Mouse (Mus musculus): ENCODE results near the gene Edem3.
"Not testable (repeated sequence)": the region's sequence is repeated elsewhere in the genome, so short reads cannot be mapped to it uniquely, and the experiment has no call there.

The Edem3 gene

DNA sequence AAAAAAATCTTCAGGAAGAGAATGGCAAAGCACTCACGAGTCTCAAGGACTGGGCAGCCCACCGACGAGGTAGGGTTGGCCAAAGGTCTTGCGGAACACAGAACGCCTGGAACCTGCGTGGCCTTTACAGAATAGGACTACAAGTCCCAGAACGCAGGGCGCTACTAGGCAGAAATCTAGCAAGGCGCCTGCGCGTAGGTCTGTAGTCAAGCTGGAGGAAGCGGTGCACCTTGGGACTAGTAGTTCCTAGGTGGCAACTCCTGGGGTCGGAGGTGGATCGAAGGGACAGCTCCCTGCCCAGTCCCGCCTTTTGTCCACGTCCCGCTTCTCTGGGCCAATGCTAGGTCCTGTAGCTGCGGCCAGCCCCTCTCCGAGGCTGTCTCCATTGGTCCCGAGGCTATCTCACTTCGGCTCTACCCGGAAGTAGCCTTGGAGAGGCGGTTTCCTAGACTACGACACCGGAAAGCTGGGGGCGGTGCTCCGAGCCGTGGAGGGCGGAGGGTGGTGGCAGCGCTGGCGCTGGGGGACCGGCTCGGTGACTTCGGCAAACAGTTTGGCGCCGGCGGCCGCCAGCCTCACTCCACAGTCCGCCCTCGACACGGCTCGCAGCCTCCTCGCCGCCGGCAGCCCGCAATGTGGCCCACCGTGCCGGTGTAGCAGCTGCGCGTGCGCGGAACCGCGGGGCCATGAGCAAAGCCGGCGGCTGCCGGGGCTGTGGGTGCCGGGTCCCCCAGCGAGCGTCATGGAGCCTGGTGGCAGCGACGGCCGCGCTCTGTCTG lies at the start of gene Edem3:
Edem3 (plus strand) TSS at position 491 of the 779 bp plus-strand sequence.
- peak; percentile 98 for DNase-seq (ENCODE audit: low read depth)

DNA sequence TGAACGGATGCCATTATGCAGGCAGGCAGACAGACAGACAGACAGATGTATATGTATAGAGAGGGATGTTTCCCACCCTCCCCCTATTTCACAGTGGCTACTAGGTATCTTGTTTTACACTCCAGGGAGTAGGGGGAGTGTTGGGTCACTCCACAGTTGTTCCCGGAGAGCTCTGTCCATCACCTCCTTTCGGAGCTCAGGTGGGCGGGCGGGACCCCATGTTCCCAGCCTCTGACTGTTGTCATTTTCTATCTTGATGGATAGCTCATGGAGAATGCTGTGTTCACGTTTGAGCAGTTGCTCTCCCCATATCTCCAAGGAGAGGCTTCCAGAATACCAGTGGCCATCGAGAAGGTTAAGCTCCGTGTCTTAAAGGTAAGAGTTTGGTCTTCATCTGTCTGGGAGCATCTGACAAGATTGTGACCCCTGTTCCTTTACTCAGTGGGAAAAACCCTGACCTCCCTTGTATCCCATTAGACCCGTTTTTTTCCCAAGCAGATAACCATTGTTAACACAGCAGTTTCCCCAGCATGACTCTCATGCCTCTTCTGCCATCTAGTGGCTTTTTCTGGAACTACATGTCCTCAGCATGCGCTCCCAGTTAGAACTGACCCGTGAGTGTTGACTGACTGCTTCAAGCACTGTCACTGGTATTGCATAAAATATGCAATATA lies 49.3 kb upstream of the Edem3 start:
- DNase-seq (ENCODE audit: low read depth) = peak; percentile 87

DNA sequence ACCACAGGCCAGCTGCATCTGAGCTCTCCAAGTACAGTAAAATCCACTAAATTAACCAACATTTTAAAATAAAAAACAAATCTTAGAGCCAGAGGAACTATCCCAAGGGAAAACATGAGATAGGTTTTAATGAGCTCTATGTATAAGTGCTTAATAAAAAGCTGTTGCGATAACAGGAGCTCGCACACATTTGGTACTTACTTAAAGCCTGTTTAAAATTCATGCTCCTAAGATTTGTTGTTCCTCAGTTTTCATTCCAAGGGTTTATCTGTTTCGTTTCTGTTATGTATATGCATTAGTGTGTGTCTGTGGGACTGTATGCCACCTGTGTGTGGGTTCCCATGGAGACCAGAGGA lies 48.8 kb upstream of the Edem3 start:
- DNase-seq (ENCODE audit: low read depth) = no peak

DNA sequence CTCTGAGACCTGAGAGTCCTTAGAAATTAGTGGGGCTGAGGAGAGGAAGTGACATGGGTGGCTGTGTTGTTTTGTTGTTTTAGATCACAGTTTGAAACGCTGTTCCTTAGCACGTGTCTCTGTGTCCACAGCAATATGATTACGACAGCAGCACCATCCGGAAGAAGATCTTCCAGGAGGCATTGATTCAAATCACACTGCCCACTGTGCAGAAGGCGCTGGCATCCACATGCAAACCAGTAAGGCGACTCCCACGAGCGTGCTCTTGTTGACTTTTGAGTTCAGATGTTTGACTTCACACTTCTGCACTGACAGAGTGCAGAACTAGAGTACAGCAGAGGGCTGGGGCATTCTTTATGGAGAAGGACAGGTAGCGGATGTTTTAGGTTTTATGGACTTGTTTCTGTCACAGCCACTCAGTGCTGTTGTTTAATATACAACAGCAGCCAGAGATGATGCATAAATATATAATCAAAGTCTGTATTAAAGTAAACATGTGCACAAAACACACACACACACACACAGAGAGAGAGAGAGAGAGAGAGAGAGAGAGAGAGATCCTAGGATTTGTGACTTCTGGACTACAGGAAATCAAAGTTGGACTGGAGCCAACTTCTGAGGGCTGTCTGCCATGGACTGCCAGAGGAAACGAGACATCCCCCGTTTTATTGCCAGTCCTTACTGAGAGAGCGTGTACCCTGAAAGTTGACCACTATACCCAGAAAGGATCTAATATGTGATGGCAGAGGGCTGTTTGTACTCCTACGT lies 46.0 kb upstream of the Edem3 start:
- DNase-seq (ENCODE audit: low read depth) = no peak

DNA sequence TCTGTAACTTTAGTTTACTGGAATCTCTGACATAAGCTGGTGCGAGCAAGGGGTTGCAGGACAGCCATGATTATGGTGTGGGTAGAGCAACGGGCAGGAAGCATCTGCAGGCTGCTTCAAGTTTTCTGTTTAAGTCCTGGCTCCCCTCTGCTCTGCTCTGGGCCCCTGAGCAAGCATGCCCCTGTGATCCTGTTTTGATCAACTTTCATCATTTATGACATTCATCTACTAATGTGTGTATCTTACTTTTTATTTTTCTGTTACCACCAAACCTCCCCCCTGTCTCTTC lies 45.5 kb upstream of the Edem3 start:
- no peak for DNase-seq (ENCODE audit: low read depth)

DNA sequence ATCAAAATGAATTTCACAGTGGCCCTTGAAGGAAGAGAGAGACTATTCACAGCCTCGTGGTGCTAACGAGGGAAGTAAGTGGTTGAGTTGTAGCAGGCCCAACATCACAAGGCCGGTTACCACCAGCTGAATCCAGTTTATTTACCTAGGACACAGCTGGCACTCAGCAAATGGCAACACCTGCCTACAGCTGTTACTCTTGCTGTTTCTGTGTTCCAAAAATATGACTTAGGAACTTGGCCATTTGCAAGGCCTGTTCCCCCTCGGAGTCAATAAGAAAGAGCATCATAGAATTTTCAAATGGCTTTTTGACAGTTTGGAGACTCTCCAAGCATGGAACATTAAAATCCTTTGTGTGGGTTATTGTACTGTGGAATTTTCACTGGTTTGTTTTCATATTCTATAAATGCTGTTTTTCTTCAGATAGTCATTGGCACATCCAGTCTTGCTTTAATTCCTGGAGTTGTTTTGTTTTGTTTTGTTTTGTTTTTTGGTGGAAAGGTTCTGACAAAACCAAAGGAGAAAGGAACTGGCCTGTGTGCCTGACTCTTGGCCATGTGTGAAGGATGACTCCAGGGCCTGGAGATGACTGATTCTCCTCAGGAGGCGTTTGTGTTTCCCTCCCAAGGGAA lies 44.6 kb upstream of the Edem3 start:
- no peak for DNase-seq (ENCODE audit: low read depth)

DNA sequence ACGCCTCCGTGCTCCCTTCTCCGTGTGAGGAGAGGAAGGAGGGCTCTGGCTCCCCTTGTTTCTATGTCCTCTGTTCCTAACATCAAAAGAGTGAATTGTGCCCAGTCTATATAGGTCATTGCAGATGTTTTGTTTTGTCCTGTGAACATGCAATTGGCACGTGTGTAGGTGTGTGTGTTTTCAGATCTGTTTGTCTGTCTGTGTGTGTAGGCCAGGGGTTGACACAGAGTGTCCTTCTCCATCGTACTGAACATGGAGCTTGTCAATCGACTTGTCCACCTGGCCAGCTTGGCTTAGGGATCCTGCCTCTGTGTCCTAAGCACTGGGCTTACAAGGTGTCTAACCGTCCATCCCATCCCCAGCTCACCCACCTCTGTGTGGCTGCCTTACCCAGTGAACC lies 44.1 kb upstream of the Edem3 start:
- no peak for DNase-seq (ENCODE audit: low read depth)

DNA sequence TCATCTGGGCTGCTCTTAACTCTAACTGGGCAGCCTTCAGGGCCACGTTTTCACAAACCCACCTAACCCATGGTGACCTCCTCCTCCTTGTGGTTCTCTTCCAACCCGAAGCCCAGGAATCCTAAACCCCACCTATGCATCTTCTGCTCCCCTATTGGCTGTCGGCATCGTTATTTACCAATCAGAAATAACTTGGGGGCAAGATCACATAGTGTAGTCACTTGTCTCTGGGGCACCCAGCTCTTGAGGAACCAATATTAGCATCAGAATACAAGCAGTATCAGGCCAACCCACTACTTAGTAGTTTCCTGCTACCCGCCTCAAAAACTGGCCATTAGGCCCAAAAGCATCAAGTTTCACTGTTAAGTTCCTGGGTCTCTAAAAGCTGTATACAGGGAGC lies 42.5 kb upstream of the Edem3 start:
- no peak for DNase-seq (ENCODE audit: low read depth)

DNA sequence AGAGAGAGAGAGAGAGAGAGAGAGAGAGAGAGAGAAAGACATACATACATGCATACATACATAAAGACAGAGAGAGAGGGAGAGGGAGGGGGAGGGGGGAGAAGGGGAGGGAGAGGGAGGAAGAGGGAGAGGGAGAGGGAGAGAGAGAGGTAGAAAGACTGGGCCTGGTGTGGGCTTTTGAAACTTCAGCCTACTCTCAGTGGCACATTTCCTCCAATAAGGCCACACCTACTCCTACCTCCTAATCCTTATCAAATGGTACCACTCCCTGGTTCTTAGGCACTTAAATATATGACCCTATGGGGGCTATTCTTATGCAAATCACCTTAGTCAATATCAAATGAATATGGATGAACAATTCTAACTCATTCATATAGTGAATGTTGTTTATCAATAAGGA lies 41.5 kb upstream of the Edem3 start:
- no peak for DNase-seq (ENCODE audit: low read depth)

DNA sequence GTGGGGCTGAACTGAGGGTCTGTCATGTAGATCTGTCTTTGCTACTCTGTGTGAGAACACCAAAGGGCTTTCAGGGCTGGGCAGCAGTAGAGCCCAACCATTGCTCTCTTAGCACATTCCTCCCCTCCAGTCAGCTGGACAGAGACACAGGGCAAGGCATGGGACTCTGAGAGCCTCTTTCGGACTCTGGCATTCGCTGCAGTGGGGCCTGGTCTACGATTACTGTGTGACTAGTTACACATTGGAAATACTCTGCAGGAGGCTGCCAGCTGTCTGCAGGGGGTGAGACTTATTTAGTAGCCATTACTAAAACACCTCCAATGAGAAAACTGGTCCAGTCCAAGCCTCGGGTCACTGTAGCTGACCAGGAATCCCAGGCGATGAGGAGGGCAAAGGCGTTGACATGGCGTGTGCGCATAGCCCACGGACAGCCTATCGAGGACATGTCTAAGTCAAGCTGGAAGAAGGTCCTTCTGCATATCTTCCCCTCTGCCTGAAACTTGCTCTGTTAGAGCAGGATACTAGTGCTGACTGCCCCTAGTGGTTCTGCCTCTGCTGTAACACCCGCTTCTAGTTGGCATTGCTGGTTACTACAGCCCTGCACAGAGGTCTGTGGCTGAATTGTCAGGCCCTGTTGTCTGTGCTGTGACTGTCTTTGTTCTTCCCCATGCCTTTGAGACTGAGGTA lies 39.0 kb upstream of the Edem3 start:
- no peak for DNase-seq (ENCODE audit: low read depth)

DNA sequence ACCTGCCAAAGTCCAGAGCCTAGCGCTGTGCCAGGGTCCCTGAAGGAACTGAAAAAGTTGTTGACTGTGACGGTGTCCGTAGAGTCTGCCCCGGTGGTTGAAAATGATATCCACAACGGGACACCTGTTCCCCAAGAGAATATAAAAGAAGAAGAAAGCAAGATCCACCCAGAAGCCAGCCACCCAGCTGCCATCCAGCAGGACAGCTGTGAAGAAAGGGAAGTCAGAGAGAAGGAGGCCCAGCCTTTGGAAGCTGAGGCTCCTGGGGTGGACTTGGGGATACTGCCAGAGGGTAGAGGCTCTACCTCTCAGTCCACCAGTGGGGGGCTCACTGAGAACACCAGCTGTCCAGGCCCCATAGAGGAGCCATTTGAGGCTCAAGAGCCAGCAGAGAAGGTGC lies 37.5 kb upstream of the Edem3 start:
- no peak for DNase-seq (ENCODE audit: low read depth)

DNA sequence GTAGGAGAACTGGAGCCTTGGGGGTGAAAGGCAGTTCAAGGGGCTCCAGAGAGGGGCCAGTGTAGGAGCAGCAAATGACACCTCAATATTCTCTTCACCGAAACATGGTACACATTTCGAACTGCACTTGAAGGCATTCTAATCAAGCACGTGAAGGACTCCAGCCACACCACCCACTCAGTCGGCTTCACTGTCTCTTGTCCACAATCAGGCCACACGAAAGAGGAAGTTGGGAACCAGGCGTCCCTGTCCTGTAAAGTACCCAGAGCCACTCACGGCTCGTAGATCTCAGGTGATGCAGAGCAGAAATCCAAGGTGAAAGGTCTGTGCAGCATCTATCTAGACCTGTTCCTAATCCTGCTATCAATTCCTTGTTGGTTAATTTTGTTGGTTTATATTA lies 36.6 kb upstream of the Edem3 start:
- no peak for DNase-seq (ENCODE audit: low read depth)

DNA sequence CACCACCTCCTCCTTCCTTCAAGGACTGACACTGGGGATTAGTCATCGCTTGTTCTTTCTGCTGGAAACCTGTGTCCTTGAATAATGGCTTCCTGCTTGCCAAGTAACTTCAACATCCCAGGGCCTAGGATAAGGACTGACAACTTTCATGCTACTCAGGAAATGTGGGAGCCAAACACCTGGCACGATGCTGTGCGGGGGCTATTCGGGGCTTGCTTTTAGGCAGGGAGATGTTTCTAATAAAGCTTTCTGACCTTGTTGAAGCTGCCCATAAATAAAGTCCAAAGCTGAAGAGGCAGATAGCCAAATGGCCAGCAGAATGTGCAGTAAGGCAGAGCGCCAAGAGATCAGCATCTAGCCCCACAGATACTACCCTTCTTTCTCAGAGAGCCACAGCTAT lies 35.3 kb upstream of the Edem3 start:
- DNase-seq (ENCODE audit: low read depth) = no peak

DNA sequence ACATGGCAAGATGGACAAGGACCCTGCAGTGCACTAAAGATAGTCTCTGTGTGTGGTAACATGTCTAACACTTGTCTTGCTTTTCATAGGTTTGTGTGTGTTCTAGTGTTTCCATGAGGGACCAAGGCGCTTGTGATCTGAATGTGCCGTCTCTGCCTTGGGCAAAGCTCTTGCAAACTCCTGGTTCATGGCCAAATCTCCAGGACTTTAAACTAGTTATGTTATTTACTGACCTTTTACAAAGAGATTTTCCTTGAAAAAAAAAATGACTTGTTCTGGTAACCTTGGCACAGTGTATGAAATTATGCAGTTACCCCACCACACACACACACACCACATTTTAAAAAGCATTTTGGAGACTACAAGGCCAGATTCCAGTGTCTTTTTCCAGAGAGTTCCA lies 34.6 kb upstream of the Edem3 start:
- no peak for DNase-seq (ENCODE audit: low read depth)

DNA sequence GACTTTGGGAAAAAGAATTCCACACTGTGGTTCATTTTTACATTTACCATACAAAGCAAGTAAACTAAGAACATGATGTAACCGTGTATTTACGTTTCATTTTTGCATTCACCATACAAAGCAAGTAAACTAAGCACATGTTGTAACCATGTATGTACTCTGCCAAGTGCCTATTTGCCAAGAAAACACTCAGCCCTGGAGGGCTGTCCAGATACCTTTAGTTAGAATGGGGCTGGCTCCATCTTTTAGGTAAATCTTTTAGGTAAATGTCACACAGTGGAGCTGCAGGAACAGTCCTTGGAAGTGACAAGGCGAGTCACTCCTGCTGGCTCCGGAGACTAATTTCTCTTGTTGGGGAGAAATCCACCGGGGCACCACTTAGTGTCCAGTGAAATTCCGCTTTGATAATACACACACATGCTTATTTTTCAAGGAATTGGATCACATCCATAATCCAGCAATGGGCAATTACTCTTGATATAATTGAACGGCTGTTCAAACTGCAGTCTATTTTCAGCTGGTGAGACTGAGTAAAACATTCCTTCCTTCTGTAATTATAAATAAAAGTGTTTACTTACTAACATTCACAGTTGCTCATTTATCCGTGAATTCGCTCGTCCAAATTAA lies 33.7 kb upstream of the Edem3 start:
- no peak for DNase-seq (ENCODE audit: low read depth)

DNA sequence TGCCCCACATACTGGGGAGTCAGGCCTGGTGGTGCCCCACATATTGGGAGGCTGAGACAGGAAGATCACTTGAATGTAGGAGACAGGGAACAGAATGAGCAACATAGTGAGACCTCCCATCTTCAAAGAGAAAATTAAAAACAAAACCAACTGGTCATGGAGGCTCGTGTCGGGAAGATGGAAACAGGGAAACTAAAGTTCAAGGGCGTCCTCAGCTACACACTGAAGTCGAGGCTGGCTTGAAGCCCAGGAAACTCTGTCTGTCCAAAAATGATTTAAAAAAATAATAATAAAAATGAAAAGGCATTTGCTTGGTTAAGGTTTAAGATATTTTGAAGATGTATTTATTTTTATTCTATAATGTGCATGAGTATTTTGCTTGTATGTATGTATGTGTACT lies 31.4 kb upstream of the Edem3 start:
- no peak for DNase-seq (ENCODE audit: low read depth)

DNA sequence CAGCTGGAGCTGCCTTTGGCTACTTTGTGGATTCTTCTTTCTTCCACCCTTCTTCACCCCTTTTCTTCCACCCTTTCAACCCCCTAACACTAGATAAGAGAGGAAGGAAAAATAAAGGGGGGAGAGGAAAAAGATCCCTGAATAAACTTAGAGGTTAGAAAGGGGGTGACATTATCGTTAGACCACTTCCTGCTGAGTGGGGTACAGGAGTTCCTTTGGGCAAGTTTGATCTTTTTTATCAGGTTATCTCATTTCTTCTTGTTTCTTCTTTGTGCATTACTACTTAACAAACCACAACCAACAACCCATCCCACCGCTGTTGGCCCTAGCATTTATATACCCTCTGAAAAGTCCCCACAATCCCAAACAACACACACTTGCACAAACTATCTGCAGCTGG lies 29.6 kb upstream of the Edem3 start:
- no peak for DNase-seq (ENCODE audit: low read depth)

DNA sequence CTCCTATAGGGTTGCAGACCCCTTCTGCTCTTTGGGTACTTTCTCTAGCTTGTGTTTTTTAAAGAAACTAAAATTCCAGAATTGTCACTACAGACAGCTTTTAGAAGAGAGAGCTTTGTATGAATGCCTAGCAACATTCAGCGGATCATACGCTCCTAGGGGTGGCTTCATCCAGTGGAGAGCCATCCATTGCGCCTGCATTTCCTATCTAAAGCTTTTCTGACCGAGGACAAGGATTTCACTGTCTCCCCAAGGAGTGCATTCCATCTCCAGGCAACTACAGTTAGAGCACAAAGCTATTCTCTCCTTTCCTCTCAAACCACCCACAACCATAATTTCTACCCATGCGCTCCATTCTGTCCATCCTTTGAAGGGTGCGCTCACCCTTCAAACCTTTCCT lies 28.8 kb upstream of the Edem3 start:
- no peak for DNase-seq (ENCODE audit: low read depth)

DNA sequence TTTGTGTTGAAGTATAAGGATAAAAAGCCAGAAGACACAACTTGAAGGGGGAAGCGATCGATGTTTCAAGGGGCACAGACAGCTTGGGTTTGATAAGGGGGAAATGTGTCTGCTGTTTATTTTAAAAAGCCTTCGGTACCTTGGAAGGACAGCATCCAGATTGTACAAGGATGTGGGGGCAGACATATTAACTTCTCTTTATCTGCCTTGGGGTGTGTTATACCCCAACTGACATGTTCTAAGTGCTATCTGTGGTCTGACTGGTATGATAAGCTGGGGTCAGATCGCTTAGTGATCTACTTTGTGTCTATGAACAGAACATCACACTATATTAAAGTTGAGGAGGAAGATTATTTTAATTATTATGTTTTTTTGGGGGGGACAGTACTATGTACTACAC lies 27.0 kb upstream of the Edem3 start:
- no peak for DNase-seq (ENCODE audit: low read depth)

DNA sequence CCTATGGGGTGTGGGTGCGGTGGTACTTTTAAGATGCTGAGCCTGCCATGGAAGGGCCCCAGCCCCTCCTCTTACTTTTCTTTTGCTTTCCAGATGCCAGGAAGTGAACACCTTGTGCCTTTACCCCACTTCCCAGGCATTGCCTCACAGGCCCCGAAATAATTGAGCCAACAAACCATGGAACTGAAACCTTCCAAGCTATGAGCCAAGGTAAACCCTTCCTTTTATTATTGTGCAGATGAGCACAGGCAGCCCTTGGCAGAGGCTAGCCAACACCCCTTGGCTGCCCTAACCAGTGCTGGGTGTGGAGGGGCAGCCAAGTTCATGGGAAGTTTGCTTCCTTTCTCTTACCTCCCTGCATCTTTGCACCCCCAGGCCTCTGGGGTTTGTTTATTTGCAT lies 18.0 kb upstream of the Edem3 start:
- DNase-seq (ENCODE audit: low read depth) = no peak

DNA sequence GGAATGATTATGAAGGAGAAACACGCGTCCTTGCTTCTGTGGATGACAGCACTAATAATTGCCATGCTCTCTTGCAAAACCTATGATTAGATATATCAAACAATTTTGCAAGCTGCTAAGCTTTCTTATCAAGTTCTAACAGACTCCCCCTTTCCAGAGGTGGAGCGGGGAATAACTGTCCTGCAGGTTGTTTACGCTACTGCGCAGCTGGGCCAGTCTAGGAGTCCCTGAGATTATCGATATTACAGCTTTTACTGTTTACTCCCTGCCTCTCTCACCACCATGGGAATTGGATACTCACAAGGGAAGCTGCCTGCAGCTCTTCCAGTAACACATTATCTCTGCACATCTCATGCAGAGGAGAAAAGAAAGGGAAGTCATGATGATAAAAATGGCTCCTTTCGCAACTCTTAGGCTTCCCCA lies 14.0 kb upstream of the Edem3 start:
- no peak for DNase-seq (ENCODE audit: low read depth)

DNA sequence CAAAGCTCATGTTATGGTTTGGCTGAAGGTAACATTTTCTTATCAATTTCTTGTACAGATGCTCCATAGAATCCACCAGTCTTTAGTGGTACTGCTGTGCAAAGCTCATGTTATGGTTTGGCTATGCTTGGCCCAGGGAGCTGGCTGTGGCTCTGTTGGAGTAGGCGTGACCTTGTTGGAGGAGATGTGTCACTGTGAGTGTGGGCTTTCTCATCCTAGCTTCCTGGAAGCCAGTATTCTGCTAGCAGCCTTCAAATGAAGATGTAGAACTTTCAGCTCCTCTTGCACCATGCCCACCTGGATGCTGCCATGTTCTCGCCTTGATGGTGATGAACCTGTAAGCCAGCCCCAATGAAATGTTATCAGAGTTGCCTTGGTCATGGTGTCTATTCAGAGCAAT lies 5.3 kb upstream of the Edem3 start:
- not testable (repeated sequence) for DNase-seq (ENCODE audit: low read depth)
